Mouse (Mus musculus) hindbrain, embryonic 13.5 days (tissue): Measurements from ENCODE around the gene Rln1. TPM values are rescaled to one million over a fixed set of nuclear protein-coding genes. Genes with fewer than 3 reads are reported as not detected.

Experiments
- ATAC-seq: fragments of 200-750 bp; cut with Nextera tagmentation; 2 replicates; pipeline ENCODE4 v1.8.0; 2017; ENCODE audit warnings: moderate TSS enrichment; ENCODE audit not compliant: low FRiP score
- H3K27ac ChIP-seq: fragments of 300-500 bp; sonication (generic); 2 replicates; pipeline ENCODE4 v1.5.1; 2015; ENCODE audit warnings: inconsistent platforms, mild to moderate bottlenecking, moderate library complexity
- H3K27me3 ChIP-seq: fragments of 300-500 bp; sonication (generic); 2 replicates; pipeline ENCODE4 v1.6.1; 2015; ENCODE audit warnings: mild to moderate bottlenecking, inconsistent platforms
- H3K36me3 ChIP-seq: fragments of 300-500 bp; sonication (generic); 2 replicates; pipeline ENCODE4 v1.6.1; 2015; ENCODE audit warnings: mild to moderate bottlenecking, inconsistent platforms
- H3K4me1 ChIP-seq: fragments of 300-500 bp; sonication (generic); replicated peaks from 2 replicates; pipeline ENCODE4 v1.6.1; 2015; ENCODE audit warnings: inconsistent platforms
- H3K4me2 ChIP-seq: fragments of 300-500 bp; sonication (generic); 2 replicates; pipeline ENCODE4 v1.6.1; 2015; ENCODE audit warnings: inconsistent platforms, mild to moderate bottlenecking, moderate library complexity
- H3K4me3 ChIP-seq: fragments of 300-500 bp; sonication (generic); 2 replicates; pipeline ENCODE4 v1.5.1; 2015; ENCODE audit warnings: mild to moderate bottlenecking, inconsistent platforms
- H3K9ac ChIP-seq: fragments of 300-500 bp; sonication (generic); 2 replicates; pipeline ENCODE4 v1.6.1; 2015; ENCODE audit warnings: mild to moderate bottlenecking, inconsistent platforms
- H3K9me3 ChIP-seq: fragments of 300-500 bp; sonication (generic); 2 replicates; pipeline ENCODE4 v1.6.1; 2016; ENCODE audit warnings: inconsistent platforms
- WGBS: fragments of 180-500 bp; shearing (Covaris S2); methylation state at CpG from one replicate; pipeline ENCODE4 v1.1.7; 2015; 5-methylcytosine and 5-hydroxymethylcytosine counted together
- polyA plus RNA-seq: library from polyadenylated mRNA; unstranded; fragments of >200 nt; fragmentation: Nextera tagmentation; extraction: Ambion mirVana; gene quantifications from 2 replicates; pipeline ENCODE4 v1.2.1, GENCODE M21; 2015

Gene Rln1
- polyA plus RNA-seq: 1.7 and 2.3 TPM in 2 replicates

- no peaks in the 10 kb centered on the region for H3K9me3 ChIP-seq
- peaks cover 10% of the 10 kb centered on the region for H3K4me1 ChIP-seq
- 0 out of 2 replicates have a peak within 1 kb of the TSS, but pooled peaks have one; percentile 30 for H3K27ac ChIP-seq
- peak within 1 kb of the TSS; percentile 47 for H3K4me3 ChIP-seq
- H3K4me2 ChIP-seq: peak within 1 kb of the TSS; percentile 74
- peak; percentile 85 for ATAC-seq
- H3K36me3 ChIP-seq: no peaks in the 10 kb centered on the region
- WGBS: 3% methylated on average over 23 of the region's 23 CpGs
- H3K9ac ChIP-seq: peak within 1 kb of the TSS; percentile 74
- H3K27me3 ChIP-seq: peaks cover 3% of the 10 kb centered on the region; the same call in 1 of the 2 replicates
Measured at GRCm38 (mm10) chr19:29334068-29334745, at the start of gene Rln1. Rln1 (minus strand) TSS chr19:29334670.

- ATAC-seq: no peak
- Histone ChIP-seq H3K4me3 (no peak overlapping the region), H3K9me3 (no peaks in the 10 kb centered on the region), H3K27ac (no peak overlapping the region), H3K27me3 (no peaks in the 10 kb centered on the region), H3K4me1 (no peaks in the 10 kb centered on the region), H3K4me2 (no peak overlapping the region), H3K9ac (no peak overlapping the region), H3K36me3 (no peaks in the 10 kb centered on the region)
- WGBS: 90% methylated on average over 5 of the region's 5 CpGs
Measured at GRCm38 (mm10) chr19:29383368-29383767, 48.9 kb upstream of the Rln1 start.

GRCm38 (mm10) chr19:29379839-29380603 is 45.6 kb upstream of the Rln1 start:
- Histone ChIP-seq H3K27ac (no peak overlapping the region), H3K9ac (no peak overlapping the region), H3K4me3 (no peak overlapping the region), H3K9me3 (no peaks in the 10 kb centered on the region), H3K4me1 (no peaks in the 10 kb centered on the region), H3K4me2 (no peak overlapping the region), H3K36me3 (no peaks in the 10 kb centered on the region), H3K27me3 (no peaks in the 10 kb centered on the region)
- no peak for ATAC-seq
- 91% methylated on average over 14 of the region's 14 CpGs for WGBS

- Histone ChIP-seq H3K4me1 (no peaks in the 10 kb centered on the region), H3K27me3 (no peaks in the 10 kb centered on the region), H3K4me2 (no peak overlapping the region), H3K9me3 (no peaks in the 10 kb centered on the region), H3K9ac (no peak overlapping the region), H3K27ac (no peak overlapping the region), H3K4me3 (no peak overlapping the region), H3K36me3 (no peaks in the 10 kb centered on the region)
- no peak for ATAC-seq
- 70% methylated on average over 3 of the region's 3 CpGs for WGBS
Measured at GRCm38 (mm10) chr19:29376382-29376781, 41.9 kb upstream of the Rln1 start.

GRCm38 (mm10) chr19:29374947-29375346 is 40.5 kb upstream of the Rln1 start:
- no peak overlapping the region for H3K27ac ChIP-seq
- H3K9me3 ChIP-seq: no peaks in the 10 kb centered on the region
- ATAC-seq: no peak
- no peaks in the 10 kb centered on the region for H3K4me1 ChIP-seq
- H3K36me3 ChIP-seq: no peaks in the 10 kb centered on the region
- H3K27me3 ChIP-seq: no peaks in the 10 kb centered on the region
- no peak overlapping the region for H3K4me3 ChIP-seq
- 93% methylated on average over 9 of the region's 9 CpGs for WGBS
- H3K4me2 ChIP-seq: no peak overlapping the region
- no peak overlapping the region for H3K9ac ChIP-seq

- 46% methylated on average over 11 of the region's 11 CpGs for WGBS
- Histone ChIP-seq H3K36me3 (no peaks in the 10 kb centered on the region), H3K9me3 (no peaks in the 10 kb centered on the region), H3K9ac (0 out of 2 replicates have a peak overlapping the region, but pooled peaks have one; percentile 35), H3K27ac (no peak overlapping the region), H3K4me3 (peak overlapping the region; percentile 6; the same call in 1 of the 2 replicates), H3K4me1 (no peaks in the 10 kb centered on the region), H3K27me3 (peaks cover 5% of the 10 kb centered on the region; the same call in 1 of the 2 replicates), H3K4me2 (peak overlapping the region; percentile 38)
- ATAC-seq: no peak
Measured at GRCm38 (mm10) chr19:29373438-29373837, 39.0 kb upstream of the Rln1 start.

GRCm38 (mm10) chr19:29372621-29373020 is 38.2 kb upstream of the Rln1 start:
- Histone ChIP-seq H3K9me3 (no peaks in the 10 kb centered on the region), H3K4me3 (no peak overlapping the region), H3K4me2 (no peak overlapping the region), H3K9ac (no peak overlapping the region), H3K36me3 (no peaks in the 10 kb centered on the region), H3K4me1 (peaks cover under 1% of the 10 kb centered on the region; the same call in 1 of the 2 replicates), H3K27me3 (peaks cover 5% of the 10 kb centered on the region; the same call in 1 of the 2 replicates), H3K27ac (no peak overlapping the region)
- WGBS: 86% methylated on average over 3 of the region's 3 CpGs
- no peak for ATAC-seq

- H3K27me3 ChIP-seq: peaks cover 5% of the 10 kb centered on the region; the same call in 1 of the 2 replicates
- H3K4me1 ChIP-seq: peaks cover 4% of the 10 kb centered on the region; the same call in 1 of the 2 replicates
- no peak for ATAC-seq
- H3K4me3 ChIP-seq: no peak overlapping the region
- H3K4me2 ChIP-seq: no peak overlapping the region
- H3K27ac ChIP-seq: no peak overlapping the region
- WGBS: 87% methylated on average over 4 of the region's 4 CpGs
- no peaks in the 10 kb centered on the region for H3K36me3 ChIP-seq
- H3K9me3 ChIP-seq: no peaks in the 10 kb centered on the region
- no peak overlapping the region for H3K9ac ChIP-seq
Measured at GRCm38 (mm10) chr19:29372138-29372537, 37.7 kb upstream of the Rln1 start.

GRCm38 (mm10) chr19:29371284-29372081 is 37.0 kb upstream of the Rln1 start:
- Histone ChIP-seq H3K4me3 (no peak overlapping the region), H3K27ac (no peak overlapping the region), H3K4me2 (no peak overlapping the region), H3K9ac (no peak overlapping the region), H3K36me3 (no peaks in the 10 kb centered on the region), H3K9me3 (no peaks in the 10 kb centered on the region), H3K4me1 (peaks cover 4% of the 10 kb centered on the region; the same call in 1 of the 2 replicates), H3K27me3 (peaks cover 5% of the 10 kb centered on the region; the same call in 1 of the 2 replicates)
- WGBS: 82% methylated on average over 18 of the region's 18 CpGs
- no peak for ATAC-seq

GRCm38 (mm10) chr19:29370545-29371283 is 36.2 kb upstream of the Rln1 start:
- no peak overlapping the region for H3K4me3 ChIP-seq
- no peaks in the 10 kb centered on the region for H3K9me3 ChIP-seq
- H3K4me1 ChIP-seq: peaks cover 4% of the 10 kb centered on the region; the same call in 1 of the 2 replicates
- no peak overlapping the region for H3K9ac ChIP-seq
- WGBS: 96% methylated on average over 7 of the region's 7 CpGs
- H3K4me2 ChIP-seq: no peak overlapping the region
- ATAC-seq: no peak
- H3K36me3 ChIP-seq: no peaks in the 10 kb centered on the region
- no peak overlapping the region for H3K27ac ChIP-seq
- H3K27me3 ChIP-seq: peaks cover 5% of the 10 kb centered on the region; the same call in 1 of the 2 replicates

- no peaks in the 10 kb centered on the region for H3K36me3 ChIP-seq
- ATAC-seq: no peak
- WGBS: 78% methylated on average over 12 of the region's 12 CpGs
Measured at GRCm38 (mm10) chr19:29370112-29370511, 35.6 kb upstream of the Rln1 start.

More at GRCm38 (mm10) chr19:29370112-29370511, 35.6 kb upstream of the Rln1 start:
- peaks cover 4% of the 10 kb centered on the region; the same call in 1 of the 2 replicates for H3K4me1 ChIP-seq
- H3K9ac ChIP-seq: no peak overlapping the region
- H3K9me3 ChIP-seq: no peaks in the 10 kb centered on the region
- no peak overlapping the region for H3K27ac ChIP-seq
- H3K27me3 ChIP-seq: peaks cover 5% of the 10 kb centered on the region; the same call in 1 of the 2 replicates
- no peak overlapping the region for H3K4me2 ChIP-seq
- no peak overlapping the region for H3K4me3 ChIP-seq
